Mouse (Mus musculus): Measurements from ENCODE around the gene 4933414I15Rik.

Gene 4933414I15Rik

GRCm38 (mm10) chr11:50943506-50943905 lies at the start of gene 4933414I15Rik:
4933414I15Rik (minus strand) TSS chr11:50943765.
- DNase-seq (ENCODE audit: low read depth), result no peak

DNA sequence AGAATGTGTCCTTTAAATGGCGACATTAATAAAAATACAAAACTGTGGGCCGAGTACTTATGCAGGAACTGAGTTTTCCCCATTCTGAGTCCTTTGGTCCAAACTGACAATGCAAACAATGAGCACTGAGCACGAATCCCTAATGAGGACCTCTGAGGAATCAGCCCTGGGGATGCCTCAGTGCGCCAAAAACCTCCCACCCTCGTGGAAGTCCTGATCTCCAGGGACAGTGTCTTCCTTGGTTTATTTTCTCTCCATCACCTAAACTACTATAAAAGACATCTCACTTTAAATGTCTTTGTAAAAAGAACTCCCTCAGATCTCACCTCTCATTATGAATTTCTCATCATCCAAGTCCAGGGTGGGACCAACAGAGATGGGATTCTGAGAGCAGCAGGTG lies 38.1 kb upstream of the 4933414I15Rik start, which contains the start of gene Olfr1377:
Olfr1377 (plus strand) TSS at position 301 of the 400 bp plus-strand sequence.
- no peak for DNase-seq (ENCODE audit: low read depth)

GRCm38 (mm10) chr11:50977216-50977615 lies 33.7 kb upstream of the 4933414I15Rik start:
- no peak for DNase-seq (ENCODE audit: low read depth)

DNA sequence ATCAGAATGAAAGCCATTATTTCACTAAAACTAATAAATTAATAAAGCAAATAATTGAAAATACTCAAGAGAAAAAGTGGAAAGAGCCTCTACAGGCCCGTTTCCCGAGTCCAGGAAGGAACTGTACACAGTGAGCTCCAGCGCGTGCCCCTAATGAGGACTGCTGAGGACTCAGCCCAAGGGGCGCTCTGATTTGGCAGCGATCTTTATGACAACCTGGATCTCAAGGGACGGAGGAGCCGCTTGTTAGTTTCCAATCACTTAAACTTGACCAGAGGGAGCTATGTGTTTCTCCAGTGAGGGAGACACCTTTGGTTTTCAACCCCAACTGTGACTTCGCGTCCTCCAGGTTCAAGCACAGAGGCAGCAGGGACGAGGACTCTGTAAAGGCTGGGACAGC lies 22.7 kb upstream of the 4933414I15Rik start, which contains the start of gene Olfr1378:
Olfr1378 (plus strand) TSS at position 301 of the 400 bp plus-strand sequence.
- no peak for DNase-seq (ENCODE audit: low read depth)

GRCm38 (mm10) chr11:50964886-50965285 lies 21.3 kb upstream of the 4933414I15Rik start:
- DNase-seq (ENCODE audit: low read depth), result no peak

DNA sequence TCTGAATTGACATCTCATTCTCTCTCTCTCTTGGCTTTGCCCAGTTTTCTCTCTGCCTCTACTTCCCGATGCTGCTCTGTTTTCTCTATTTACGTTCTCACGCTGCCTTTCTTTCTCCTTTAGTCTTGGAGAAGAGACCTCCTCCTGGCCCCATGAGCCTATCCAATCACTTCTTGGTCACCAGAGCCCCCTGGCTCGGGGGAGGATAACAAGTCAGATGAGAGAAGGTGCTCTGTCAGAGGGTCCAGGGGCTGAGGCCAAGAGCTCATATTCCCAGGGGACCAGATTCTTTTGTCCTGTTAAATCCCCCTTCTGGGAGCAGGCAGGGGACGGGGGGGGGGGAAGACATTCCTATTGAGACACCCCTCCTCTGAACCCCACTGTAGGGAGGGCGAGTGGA lies 10.1 kb upstream of the 4933414I15Rik start, which contains the start of gene Prop1:
Prop1 (minus strand) TSS at position 101 of the 400 bp plus-strand sequence.
- no peak for DNase-seq (ENCODE audit: low read depth)

- no peak for DNase-seq (ENCODE audit: low read depth)
Measured at GRCm38 (mm10) chr11:50952290-50952689, 8.7 kb upstream of the 4933414I15Rik start.

DNA sequence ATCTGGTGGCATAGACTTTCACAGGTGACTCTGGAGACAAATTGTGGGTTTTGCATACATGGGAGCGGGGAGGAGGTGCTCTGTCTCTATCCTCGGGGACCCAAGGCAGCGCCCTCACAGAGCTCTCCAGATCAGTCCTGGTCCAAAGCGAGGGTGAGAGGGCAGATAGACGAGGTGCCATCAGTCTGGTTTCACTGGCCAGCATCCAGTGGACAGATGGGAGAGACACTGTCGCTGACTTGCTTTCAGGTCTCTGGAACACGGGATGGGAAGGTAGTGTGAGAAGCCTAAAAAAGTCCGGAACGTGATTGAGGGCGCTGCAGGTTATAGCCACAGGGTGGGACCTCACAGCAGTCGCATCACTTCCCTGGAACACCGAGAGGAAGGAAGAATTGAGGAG lies 1.2 kb downstream of the 4933414I15Rik start:
- no peak for DNase-seq (ENCODE audit: low read depth)

GRCm38 (mm10) chr11:50939621-50940366 lies 3.8 kb downstream of the 4933414I15Rik start:
- peak; percentile 22 for DNase-seq (ENCODE audit: low read depth)

DNA sequence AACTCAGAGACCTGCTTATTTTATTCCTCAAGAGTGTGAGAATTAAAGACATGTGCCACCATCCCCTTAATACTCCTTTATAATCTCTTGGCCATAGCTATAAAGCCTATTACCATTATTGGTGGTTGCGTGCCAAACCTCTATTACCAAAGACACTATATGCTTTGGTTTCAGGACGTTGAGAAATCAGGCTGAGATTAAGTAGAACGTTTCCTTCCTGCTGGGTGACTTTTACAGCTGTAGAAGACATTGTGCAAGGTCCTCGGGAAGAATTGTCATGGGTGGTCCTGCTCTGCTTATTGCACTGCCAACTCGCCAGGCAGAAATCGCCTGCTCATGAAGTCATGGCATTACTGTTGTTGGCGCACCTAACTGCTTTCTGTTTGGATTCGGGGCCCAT lies 5.1 kb downstream of the 4933414I15Rik start:
- DNase-seq (ENCODE audit: low read depth), result no peak

DNA sequence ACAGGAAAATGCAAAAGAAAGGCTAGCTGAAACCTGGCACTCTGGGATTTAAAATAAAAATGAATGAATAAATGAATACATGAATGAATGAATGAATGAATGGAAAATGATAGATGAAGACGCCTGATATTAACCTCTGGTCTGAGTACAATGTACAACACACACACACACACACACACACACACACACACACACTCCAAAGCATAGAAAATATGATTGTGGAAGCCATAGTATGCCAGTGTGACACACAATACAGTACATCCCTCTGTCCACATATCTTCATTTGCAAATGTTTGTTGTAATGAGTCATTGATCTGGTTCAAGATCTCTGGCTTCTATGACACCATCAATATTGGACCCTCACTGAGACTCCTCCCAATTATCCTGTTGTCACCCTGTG lies 11.5 kb downstream of the 4933414I15Rik start:
- no peak for DNase-seq (ENCODE audit: low read depth)

- peak; percentile 67 for DNase-seq (ENCODE audit: low read depth)
Measured at GRCm38 (mm10) chr11:50931451-50931866, 12.1 kb downstream of the 4933414I15Rik start, which contains the start of gene Zfp354b. Zfp354b (minus strand) TSS chr11:50931633.

GRCm38 (mm10) chr11:50931021-50931420 lies 12.5 kb downstream of the 4933414I15Rik start:
- DNase-seq (ENCODE audit: low read depth), result no peak

DNA sequence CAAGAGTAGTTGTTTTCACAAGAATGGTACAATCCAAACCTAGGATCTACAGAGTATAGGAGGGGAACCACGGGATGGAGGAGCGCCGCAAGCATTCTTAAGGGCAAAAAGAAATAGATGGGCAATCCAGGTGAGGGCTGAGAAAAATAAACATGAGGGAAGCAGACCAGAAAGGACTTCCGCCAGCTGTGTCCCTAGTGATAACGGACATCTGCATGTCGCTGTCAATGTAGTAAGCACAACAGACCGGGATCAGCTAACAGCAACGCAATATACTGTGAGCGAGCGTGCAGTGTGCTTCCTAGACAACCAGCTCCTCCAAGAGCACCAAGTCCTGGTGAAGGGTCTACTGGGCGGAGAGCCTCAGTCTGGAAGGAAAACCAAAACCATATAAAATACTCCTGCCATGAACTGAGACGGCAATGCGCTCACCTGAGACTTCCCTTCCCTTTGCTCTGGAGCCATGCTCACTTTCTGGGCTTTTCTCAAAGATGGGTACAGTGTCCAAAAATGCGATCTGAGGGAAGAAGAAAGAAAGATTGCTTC lies 13.0 kb downstream of the 4933414I15Rik start:
- DNase-seq (ENCODE audit: low read depth), result no peak

DNA sequence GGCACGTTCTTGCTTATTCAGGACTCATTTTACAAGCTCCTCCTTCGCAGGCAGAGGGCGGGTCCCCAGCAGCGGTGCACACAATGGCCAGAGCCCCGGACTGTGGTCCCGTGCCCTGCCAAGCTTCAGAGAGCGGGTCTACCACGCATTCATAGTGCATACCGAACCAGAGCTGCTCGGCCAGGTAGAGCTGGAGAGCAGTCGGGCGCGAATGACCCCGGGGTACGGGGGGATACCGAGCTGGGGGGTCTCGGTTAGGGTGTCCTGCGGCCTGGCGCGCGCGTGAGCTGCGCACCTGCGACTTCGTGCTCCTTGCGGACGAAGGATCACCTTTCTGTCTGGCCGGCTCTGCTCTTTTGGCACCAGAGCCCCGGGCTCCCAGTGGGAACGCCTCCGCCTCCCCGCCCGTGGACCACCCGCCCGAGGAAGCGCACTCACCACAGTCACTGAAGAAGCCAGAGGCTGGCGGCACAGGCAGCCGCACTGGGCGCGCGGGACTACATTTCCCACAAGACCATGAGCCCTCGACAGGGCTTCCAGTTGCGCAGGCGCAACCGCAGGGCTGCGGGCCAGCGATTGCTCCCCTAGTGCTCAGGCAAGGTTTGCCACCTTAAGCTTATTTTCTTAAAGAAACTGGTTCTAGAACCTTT lies 27.8 kb downstream of the 4933414I15Rik start, which contains the start of gene Zfp2:
Zfp2 (minus strand) TSS at position 495 of the 650 bp plus-strand sequence.
- peak; percentile 85 for DNase-seq (ENCODE audit: low read depth)

DNA sequence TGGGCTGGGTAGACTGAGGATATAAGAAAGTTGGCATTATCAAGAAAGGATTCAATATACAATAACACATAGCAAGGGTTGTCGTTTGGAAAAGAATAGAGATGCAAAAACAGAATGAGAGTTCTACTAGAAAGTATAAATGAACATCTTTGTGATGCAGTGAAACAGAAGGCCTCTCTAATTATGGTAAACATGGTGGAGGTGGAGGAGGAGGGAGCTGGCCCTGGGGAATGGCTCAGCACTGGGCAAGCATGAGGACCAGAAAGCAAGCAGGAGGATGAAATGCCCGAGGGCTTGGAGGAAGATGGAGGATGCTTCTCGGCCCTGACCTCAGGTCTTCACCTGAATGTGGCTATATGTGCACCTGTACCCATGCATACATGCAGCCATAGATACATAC lies 29.1 kb downstream of the 4933414I15Rik start:
- no peak for DNase-seq (ENCODE audit: low read depth)

- DNase-seq (ENCODE audit: low read depth), result no peak
Measured at GRCm38 (mm10) chr11:50913301-50913700, 30.3 kb downstream of the 4933414I15Rik start.

DNA sequence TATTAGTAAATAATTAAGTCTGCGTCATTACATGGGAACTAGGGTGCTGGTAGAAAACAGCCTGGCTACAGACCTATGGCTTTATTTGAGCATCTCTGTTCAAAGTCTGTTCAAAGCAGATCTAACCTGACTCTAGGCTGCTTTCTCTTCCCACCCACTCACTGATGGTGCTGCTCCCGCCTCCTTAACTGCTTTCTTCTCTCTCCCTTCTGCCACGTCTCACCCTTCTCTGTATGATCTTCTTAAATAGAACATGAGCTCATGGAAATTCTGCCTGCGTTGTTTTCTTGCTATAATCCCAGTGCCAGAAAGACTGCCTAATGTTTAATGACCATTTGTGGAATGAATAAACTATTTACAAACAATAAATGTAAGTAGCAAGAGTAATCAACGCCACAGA lies 35.4 kb downstream of the 4933414I15Rik start:
- DNase-seq (ENCODE audit: low read depth), result no peak

DNA sequence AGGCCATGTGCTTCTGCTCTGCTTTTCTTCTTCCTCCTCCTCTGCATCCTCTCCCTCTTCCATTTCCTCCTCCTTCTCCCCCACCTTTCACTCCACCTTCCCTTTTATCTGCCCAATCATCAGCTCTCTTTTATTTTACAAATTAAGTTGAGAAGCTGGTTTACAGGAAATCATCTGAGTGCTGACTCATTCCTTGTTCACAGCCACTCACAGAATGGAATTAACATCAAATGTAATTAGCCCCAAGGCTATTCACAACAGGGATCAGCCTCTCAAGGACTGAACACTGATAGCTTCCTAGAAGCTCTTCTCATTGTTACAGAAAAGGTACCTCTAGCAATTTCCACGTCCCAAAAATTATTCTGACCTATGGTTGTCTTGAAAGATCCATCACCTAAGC lies 46.2 kb downstream of the 4933414I15Rik start:
- no peak for DNase-seq (ENCODE audit: low read depth)

DNA sequence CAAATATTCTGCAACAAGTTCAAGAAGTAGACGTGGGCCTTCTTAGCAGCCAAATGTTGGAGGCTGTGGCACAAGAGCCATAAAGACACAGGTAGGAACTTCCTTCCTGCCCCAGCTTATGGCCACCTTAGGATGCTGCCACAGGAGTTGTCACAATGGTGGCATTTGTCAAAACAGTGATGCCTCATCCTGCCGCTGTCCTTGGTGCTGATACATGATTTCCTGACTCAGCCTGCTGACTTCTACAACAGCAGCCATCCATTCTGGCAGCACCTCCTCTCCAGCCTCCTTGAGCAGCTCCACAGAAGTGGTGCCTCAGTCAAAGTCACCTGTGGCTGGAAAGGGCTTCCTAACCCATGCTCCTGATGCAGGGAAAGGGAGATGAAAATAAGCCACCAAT lies 51.1 kb downstream of the 4933414I15Rik start:
- DNase-seq (ENCODE audit: low read depth), result no peak

Data from fibroblast of lung, adult 2 months (primary cell).